Comparison of ENCODE assay signal across 12 mouse cellular contexts in the genomic region with DNA sequence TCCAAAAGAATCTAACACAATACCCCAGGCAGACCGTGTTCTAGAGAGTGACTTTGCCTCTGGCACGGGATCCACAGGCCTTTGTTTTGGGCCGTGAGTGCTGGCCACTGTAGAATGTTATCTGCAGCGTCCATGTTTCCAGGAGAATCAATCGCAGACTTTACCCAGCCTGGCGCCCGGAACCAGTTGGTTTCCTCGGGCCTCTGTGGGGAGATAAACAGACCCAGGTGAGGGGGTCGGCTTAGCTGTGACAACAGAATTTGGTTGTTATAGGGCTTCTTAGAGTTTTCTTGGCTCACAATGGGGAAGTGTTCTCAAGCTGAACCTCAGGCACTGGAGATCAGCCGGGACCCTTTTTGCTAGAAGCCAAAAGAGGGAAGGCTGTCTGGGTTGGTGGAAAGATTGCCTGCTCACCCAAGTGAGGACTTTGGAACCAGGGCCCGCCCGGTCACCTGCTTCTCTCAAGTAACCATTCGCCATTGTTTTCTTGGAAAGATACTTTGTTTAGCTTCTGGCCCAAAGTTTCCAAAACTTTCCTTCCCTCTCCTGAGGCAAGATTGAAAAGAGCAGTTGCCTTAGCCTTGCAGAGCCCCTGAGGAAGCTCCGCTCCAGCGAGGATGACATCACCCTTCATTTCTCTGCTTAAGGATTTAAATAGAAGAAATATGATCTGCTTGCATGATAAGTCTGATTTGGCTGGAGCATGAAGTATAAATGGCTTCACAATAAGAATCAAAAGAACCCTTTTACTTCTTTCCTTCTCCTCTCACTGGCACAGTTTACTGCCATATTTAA. TPM values are rescaled to one million over a fixed set of nuclear protein-coding genes. Genes with fewer than 3 reads are reported as not detected.
DNase-seq lines count a peak whose midpoint lies in the region; ATAC-seq and TF ChIP-seq lines count a peak whose summit lies in the region.
"Had no signal": no experiment of that assay in that cellular context is flagged by ENCODE, and none has a peak within 500 bp of the region (broad histone marks: within the 10 kb centered on the region; RNA-seq: fewer than 3 reads in every experiment).

No protein-coding gene starts in this region.

- H3K9ac ChIP-seq in liver, embryonic 13.5 days: no peak overlapping the region

- WGBS in kidney, adult 2 months: 63% methylated on average over 15 of the region's 15 CpGs
- 25% methylated on average over 15 of the region's 15 CpGs for WGBS in liver, embryonic 13.5 days (ENCODE audit: insufficient replicate concordance)

- ATAC-seq in liver, embryonic 13.5 days (ENCODE audit: low read depth): no peak
- no peak for ATAC-seq in erythroid progenitor cell, adult 5-6 weeks (replicated peaks; ENCODE audit: low FRiP score, poor library complexity, severe bottlenecking)
- ATAC-seq: hindbrain, postnatal 0 days had no signal

- H3K27me3 ChIP-seq in kidney, adult 2 months (replicated peaks; ENCODE audit: control insufficient read depth, insufficient read depth, low read length): no peaks in the 10 kb centered on the region
- H3K27me3 ChIP-seq in liver, embryonic 13.5 days: peaks cover 33% of the 10 kb centered on the region

- no peaks in the 10 kb centered on the region for H3K9me3 ChIP-seq in liver, embryonic 13.5 days (replicated peaks)

- no peak overlapping the region for H3K4me3 ChIP-seq in kidney, adult 2 months (ENCODE audit: insufficient read depth, low read depth, low read length)
- no peak overlapping the region for H3K4me3 ChIP-seq in liver, embryonic 13.5 days (replicated peaks)
- H3K4me3 ChIP-seq: left cerebral cortex, adult 2 months had no signal

- H3K4me1 ChIP-seq in kidney, adult 2 months (ENCODE audit: control insufficient read depth, insufficient read depth, low read length): peaks cover 20% of the 10 kb centered on the region
- H3K4me1 ChIP-seq in liver, embryonic 13.5 days (replicated peaks): peaks cover 53% of the 10 kb centered on the region

- TF ChIP-seq POLR2A in kidney, adult 2 months (IDR thresholded peaks at IDR 0.05; ENCODE audit: low read depth, low read length): no peak

- no peak for TF ChIP-seq CTCF in kidney, adult 2 months (conservative IDR thresholded peaks at IDR 0.05; ENCODE audit: insufficient read depth, insufficient read length, low read depth, low read length)

- no peak overlapping the region for H3K4me2 ChIP-seq in liver, embryonic 13.5 days

- DNase-seq in 3T3-L1 (ENCODE audit: low read depth, low spot score): peak; percentile 23
- peak; percentile 74 for DNase-seq in NIH3T3 (ENCODE audit: low read depth)
- DNase-seq in kidney, adult 2 months: peak; percentile 85
- DNase-seq in liver, embryonic 13.5 days: no peak
- no peak for DNase-seq in ovary, postnatal 36 days (ENCODE audit: low spot score)
- no peak for DNase-seq in spleen, adult 12 weeks (ENCODE audit: low spot score)
- DNase-seq in right cerebral cortex, postnatal 14 days: no peak
- DNase-seq: cerebellum, adult 11 months; thymus, postnatal 14 days had no signal

- H3K27ac ChIP-seq in kidney, adult 2 months (ENCODE audit: insufficient read depth, low read depth, low read length): peak overlapping the region; percentile 2; the same call in 1 of the 2 replicates
- 0 out of 2 replicates have a peak overlapping the region, but pooled peaks have one; percentile 29 for H3K27ac ChIP-seq in liver, embryonic 13.5 days
- H3K27ac ChIP-seq: hindbrain, postnatal 0 days; left cerebral cortex, adult 2 months had no signal

- no peaks in the 10 kb centered on the region for H3K36me3 ChIP-seq in kidney, adult 2 months (ENCODE audit: control insufficient read depth, insufficient read depth, low read length)
- H3K36me3 ChIP-seq in liver, embryonic 13.5 days: no peaks in the 10 kb centered on the region

RNA-seq across cellular contexts. Expression of a gene that starts 3.6 kb away (rescaled TPM):
- 30.6 and 37.9 TPM in 2 replicates for polyA plus RNA-seq in kidney, adult 2 months (2012; rRNA removed)
- polyA plus RNA-seq in liver, embryonic 13.5 days (2015; fragmentation: Nextera tagmentation; extraction: Ambion mirVana): 1.8 and 2.5 TPM in 2 replicates
- total RNA-seq in erythroid progenitor cell, adult 5-6 weeks (2015; ENCODE audit: low replicate concordance): not detected in 2 replicates
- total RNA-seq in erythroid progenitor cell, adult 5-6 weeks (2017; ENCODE audit: low replicate concordance): 0.26 TPM in 1 of 2 replicates, not detected in the other

RNA-seq across cellular contexts. Expression of a gene that starts 11.3 kb away (rescaled TPM):
- 2.3 and 2.8 TPM in 2 replicates for polyA plus RNA-seq in kidney, adult 2 months (2012; rRNA removed)
- 5.5 and 6.2 TPM in 2 replicates for polyA plus RNA-seq in liver, embryonic 13.5 days (2015; fragmentation: Nextera tagmentation; extraction: Ambion mirVana)
- 0.36 and 1.7 TPM in 2 replicates for total RNA-seq in erythroid progenitor cell, adult 5-6 weeks (2015; ENCODE audit: low replicate concordance)
- 0.77 and 4.3 TPM in 2 replicates for total RNA-seq in erythroid progenitor cell, adult 5-6 weeks (2017; ENCODE audit: low replicate concordance)

RNA-seq across cellular contexts. Expression of a gene that starts 26.4 kb away (rescaled TPM):
- 13.0 and 13.5 TPM in 2 replicates for polyA plus RNA-seq in kidney, adult 2 months (2012; rRNA removed)
- polyA plus RNA-seq in liver, embryonic 13.5 days (2015; fragmentation: Nextera tagmentation; extraction: Ambion mirVana): 3.7 and 3.9 TPM in 2 replicates
- 3.4 and 19.1 TPM in 2 replicates for total RNA-seq in erythroid progenitor cell, adult 5-6 weeks (2015; ENCODE audit: low replicate concordance)
- total RNA-seq in erythroid progenitor cell, adult 5-6 weeks (2017; ENCODE audit: low replicate concordance): 1.4 and 1.5 TPM in 2 replicates

RNA-seq across cellular contexts. Expression of a gene that starts 45.0 kb away (rescaled TPM):
- polyA plus RNA-seq in kidney, adult 2 months (2012; rRNA removed): 0.52 and 3.2 TPM in 2 replicates
- 7.1 and 7.3 TPM in 2 replicates for polyA plus RNA-seq in liver, embryonic 13.5 days (2015; fragmentation: Nextera tagmentation; extraction: Ambion mirVana)
- total RNA-seq in erythroid progenitor cell, adult 5-6 weeks (2015; ENCODE audit: low replicate concordance): 13.0 and 59.9 TPM in 2 replicates
- total RNA-seq in erythroid progenitor cell, adult 5-6 weeks (2017; ENCODE audit: low replicate concordance): 6.7 and 8.6 TPM in 2 replicates

RNA-seq across cellular contexts. Expression of a gene that starts 51.0 kb away (rescaled TPM):
- 2.7 and 4.8 TPM in 2 replicates for polyA plus RNA-seq in kidney, adult 2 months (2012; rRNA removed)
- polyA plus RNA-seq in liver, embryonic 13.5 days (2015; fragmentation: Nextera tagmentation; extraction: Ambion mirVana): 0.21 and 0.25 TPM in 2 replicates
- total RNA-seq in erythroid progenitor cell, adult 5-6 weeks (2015; ENCODE audit: low replicate concordance): 13.0 TPM in 1 of 2 replicates, not detected in the other
- 1.3 TPM in 1 of 2 replicates, not detected in the other for total RNA-seq in erythroid progenitor cell, adult 5-6 weeks (2017; ENCODE audit: low replicate concordance)

Comparison
In these comparisons a context has a peak if more than half of its experiments do, and no peak if none do; other contexts are left out.
1. DNase-seq: peak in 3T3-L1 (single experiment), NIH3T3 (single experiment) and kidney, adult 2 months (single experiment); none in liver, embryonic 13.5 days (single experiment), ovary, postnatal 36 days (single experiment), spleen, adult 12 weeks (single experiment) and right cerebral cortex, postnatal 14 days (single experiment).